Mouse (Mus musculus) adrenal gland, adult 18-20 months (tissue): Measurements from ENCODE around the gene Tnnt3. TPM values are rescaled to one million over a fixed set of nuclear protein-coding genes. Genes with fewer than 3 reads are reported as not detected.

ENCODE experiments used
- DNase-seq, 2 experiments: peaks; one replicate each; pipeline ENCODE4 v3.0.0; 2021 to 2022; ENCODE audit warnings: low spot score in 2 of 2
- long read RNA-seq, 2 experiments: library from polyadenylated mRNA; stranded (forward); transcript quantifications; one replicate each; pipeline ENCODE4 v2.0.0; 2021
- total RNA-seq, 2 experiments: library from RNA; stranded (reverse); gene quantifications; 1 replicate in 1 of 2; 2 replicates in 1 of 2; pipeline ENCODE4 v1.2.3; 2021

Tnnt3 gene
- total RNA-seq: 10 to 100 TPM in 1 of 2 experiments, under 1 TPM in 1; 0.83 to 16.2 TPM
- long read RNA-seq, experiment 1: 0 reads
- long read RNA-seq, experiment 2, partial matches to known transcripts: 1 of 4 reads
- long read RNA-seq, experiment 2, other reads (novel, unspliced or antisense): 3 of 4 reads

DNA sequence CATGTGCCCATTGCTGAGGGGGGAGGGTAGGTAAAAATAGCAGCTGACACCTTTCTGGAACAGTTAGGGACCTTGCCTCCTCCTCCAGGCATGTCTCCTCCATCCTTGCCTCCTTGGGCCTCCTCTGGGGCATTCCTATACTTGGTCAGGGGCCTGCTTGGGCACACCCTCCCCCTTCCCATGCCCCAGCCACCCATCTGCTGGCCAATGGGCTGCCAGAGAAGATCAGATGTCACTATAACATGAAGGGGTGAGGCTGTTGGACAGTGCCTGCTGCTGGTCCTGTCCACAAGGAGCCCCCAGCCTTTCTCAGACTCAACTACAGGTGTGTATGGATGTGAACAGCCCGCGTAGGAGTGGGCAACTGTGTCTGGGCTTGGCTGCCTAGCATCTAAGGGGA is at the start of gene Tnnt3:
Tnnt3 (plus strand) TSS at position 262 of the 400 bp plus-strand sequence.
- no peak for DNase-seq

DNA sequence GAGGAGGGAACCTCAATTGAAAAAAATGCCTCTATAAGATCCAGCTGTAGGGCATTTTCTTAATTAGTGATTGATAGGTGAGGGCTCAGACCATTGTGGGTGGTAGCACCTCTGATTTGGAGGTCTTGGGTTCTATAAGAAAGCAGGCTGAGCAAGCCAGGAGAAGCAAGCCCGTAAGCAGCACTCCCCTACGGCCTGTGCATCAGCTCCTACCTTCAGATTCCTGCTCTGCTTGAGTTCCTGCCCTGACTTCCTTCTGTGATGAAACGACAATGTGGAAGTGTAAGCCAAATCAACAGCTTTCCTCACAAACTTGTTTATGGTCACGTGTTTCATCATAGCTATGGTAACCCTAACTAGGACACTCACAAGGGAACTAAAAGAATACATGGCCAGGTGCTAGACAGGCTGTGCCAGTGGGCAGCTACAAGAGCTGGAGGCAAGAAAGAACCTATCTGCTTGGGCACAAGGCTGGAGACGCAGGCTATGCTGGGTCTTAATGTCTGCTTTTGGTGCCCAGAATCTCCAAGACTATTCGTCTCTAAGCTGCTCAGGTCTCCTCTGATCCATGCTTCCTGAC is 49.5 kb upstream of the Tnnt3 start:
- DNase-seq: no peak

DNA sequence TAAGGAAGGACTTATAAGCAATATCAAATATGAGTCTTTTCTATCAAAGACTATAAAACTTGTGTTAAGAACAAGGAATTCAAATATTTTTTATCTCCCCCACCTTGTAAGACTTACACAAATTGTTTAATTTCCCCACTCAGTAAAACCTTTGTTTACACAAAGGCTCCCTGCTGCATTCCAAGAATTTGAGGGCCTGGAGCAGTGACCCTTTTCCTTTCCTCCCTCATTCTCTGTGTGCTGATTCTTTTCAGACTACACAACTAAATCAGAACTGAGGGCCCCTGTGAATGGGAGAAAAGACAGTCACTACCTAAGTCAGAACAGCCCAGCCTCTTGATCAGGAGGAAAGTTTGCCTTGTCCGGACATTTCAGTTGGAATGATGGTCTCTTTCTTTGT is 43.9 kb upstream of the Tnnt3 start:
- no peak for DNase-seq

DNA sequence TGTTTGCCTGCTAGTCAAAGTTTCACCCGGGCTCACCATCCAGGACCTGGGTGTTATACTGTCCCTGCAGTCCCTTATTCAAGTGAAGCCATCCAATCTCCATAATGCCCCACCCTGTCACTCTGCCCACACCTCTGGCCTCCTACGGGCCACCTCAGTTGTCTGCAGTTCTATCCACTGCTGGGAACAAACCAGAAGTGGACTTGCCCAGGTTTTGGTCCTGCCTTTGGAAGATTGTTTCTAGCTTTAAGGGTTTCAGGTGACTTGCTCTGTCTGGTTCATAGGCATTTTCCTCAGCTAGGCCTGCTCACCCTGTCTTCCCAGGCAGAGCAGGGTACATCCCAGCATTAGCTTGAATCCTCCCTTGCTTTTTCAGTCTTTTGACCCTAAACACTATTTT is 43.4 kb upstream of the Tnnt3 start:
- DNase-seq: no peak

DNA sequence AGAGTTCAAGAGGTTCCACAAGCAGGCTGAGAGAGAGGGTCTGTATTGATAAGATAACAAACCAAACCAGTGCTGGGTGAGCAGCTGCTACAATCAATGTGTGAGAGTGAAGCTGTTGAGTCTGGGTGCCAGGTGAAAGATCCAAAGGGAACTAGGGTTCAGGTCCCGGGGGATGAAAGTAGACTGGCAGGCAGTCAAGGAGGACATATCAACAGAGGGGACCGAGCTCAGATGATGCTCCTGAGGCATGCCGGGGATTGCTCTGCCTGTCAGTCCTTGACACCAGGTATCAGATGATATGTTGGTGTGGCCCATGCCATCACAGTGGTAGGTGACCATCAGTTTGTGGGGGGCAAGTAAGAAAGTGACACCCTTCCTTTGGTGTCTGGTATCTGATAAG is 41.8 kb upstream of the Tnnt3 start:
- DNase-seq: peak in 1 of 2 experiments; percentile 14

DNA sequence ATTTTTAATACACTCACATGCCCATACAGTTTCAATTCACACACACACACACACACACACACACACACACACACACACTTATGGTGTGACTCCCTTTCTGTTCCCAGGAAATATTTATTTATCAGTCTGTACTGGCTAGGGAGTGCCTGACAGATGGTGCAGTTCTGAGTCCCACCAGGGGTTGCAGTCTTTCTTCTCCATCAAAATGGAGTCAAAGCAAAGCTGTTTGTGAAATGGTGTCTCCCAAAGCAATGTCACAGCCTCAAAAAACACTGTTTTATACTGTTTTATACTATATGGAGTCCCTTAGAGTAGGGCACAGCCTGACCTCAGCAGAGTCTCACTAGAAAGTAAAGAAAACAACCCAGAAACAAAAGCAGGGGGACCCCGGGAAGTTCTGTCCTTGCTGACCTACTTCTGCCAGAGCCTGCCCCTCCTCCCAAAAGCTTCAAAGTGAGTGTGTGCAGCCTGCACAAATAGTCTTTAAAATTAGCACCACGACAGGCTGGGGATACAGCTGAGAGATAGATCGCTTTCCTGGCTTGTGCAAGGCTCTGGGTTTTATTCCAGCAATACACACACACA is 41.3 kb upstream of the Tnnt3 start:
- DNase-seq: peak in 1 of 2 experiments; percentile 15

DNA sequence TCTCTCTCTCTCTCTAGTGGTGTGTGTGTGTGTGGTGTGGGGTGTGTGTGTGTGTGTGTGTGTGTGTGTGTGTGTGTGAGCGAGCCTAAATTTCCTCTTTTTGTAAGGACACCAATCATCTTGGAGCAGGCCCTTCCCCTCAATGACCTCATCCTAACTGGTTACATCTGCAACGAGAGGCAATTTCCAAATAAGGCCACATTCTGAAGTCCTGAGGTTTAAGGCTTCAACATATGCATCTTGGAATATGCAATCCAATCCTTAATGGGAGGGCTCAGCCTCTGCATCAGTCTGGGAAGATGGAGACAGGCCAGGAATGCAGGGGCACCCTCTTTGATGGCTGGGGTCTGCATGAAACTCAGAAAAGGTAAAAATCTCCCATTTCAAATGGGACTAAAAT is 40.6 kb upstream of the Tnnt3 start:
- no peak for DNase-seq

DNA sequence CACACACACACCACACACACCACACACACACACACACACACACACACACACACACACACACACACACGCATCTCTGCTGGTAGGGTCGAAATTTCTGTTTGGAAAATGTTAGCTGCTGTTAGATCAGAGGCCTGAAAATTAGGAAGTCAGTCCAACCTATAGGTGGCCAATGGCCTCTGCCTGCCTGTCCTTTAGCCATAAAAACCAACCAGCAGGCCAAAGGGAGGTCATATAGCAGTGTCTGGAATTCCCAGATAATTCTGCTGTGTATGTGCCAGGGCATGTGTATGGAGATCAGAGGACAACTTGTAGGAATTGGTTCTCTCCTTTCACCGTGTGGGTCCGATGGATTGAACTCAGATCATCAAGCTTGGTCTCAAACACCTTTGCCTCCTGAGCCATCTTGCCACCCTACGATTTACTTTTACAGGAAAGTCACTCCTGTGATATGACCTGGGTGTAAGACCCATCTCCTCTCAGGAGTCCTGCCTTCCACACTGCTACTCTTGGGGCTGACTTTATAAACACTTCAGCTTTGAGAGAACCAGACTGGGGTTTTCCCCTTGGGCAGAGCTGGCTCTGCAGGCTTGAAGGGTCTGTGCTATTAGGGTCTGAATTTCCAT is 39.8 kb upstream of the Tnnt3 start:
- no peak for DNase-seq

DNA sequence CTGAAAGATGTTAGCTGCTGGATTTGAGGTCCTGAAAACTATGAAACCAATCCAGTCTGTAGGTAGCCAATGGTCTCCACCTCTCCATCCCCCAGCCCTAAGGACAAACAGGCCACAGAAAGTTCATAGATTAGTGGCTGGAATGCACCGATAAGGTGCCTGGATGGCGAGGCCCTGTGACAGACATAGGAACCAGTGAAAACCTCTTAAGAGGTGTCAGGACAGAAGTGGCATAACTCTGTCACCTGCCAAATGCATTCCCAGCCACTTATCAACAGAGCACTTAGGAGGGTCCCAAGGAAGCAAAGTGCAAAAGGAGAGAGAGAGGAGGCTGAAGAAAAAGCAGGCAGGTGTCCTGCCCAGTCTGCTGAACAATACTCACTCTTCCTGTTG is 39.3 kb upstream of the Tnnt3 start:
- no peak for DNase-seq

DNA sequence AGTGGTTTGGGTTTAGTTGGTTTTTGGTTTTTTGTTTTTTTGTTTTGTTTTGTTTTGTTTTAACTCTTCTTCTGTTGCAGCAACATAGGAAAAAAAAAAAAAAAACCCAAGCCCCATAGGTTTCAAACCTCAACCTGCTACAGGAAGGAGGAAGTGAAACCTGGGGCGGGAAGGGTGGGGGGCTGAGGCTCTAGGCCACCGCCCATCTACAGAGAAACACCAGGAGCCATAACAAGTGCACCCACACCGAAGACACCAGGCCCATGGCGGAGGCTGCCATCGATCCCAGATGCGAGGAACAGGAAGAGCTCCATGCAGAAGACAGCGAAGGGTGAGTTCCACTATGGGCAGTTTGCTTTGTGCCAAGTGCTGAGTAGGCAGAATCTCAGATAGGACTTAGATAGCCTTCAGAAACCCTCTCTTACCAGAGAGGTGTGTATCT is 38.0 kb upstream of the Tnnt3 start, which contains the start of gene Lsp1:
Lsp1 (plus strand) TSS at position 174 of the 442 bp plus-strand sequence.
- DNase-seq: no peak

DNA sequence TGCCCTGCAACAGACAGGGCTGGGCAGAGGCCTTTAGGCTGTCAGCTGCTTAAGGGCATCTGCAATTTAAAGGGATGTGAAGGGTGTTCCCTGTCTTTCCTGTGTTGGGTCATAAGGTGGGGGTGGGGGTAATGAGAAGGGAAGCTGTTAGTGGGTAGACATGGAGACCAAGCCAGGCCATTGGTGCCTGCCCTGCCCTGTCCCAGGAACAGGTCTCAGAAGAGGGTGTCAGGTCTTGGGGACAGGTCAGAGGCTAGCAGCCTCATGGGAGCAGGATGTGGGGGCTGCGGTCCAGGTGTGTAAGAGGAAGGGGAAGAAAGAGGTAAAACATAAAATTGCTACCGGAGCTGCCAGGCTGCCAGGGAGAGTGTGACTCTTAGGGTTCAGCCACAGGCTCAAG is 37.2 kb upstream of the Tnnt3 start:
- DNase-seq: peak in 1 of 2 experiments; percentile 12

DNA sequence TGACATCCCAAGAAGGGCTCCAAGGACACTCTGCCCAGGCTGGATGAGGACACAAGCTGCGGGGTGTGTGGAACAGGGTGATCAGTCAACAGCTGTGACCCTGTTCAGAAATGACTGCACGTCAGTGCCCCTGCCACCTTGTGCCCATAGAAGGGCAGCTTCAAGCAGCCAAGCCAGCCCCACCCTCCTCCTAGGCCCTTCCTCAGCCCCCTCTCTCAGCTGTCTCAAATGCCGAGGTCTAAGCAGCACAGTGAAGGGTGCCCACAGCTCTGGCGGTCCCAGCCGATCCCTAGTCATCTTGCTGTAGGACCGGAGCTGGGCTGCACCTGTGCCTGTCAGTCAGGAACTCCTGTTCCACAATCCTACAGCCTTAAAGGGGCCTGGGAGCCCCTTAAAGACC is 36.4 kb upstream of the Tnnt3 start:
- DNase-seq: peak in 1 of 2 experiments; percentile 18

DNA sequence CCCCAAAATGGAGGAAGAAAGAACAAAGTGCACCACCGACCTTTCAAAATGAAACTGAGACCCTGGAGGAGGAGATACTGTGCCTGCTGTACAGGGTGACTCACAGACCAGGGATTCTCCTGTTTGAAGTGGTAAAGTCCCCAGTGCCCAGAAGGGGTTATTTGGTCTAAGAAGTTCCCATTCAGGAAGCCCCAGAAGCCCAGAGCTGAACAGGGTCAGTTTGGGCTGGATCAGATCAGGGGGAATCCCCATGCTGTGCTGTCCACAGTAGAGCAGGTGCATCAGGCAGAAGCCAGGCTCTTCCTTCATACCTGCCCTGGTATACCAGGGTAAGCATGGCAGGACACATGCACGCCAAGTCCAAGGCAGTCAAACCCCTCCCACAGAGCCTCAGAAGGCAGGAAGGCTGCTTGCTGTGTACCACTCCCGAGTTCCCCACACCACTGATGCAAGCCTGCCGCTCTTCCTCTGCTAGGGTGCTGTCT is 36.0 kb upstream of the Tnnt3 start:
- peak in 1 of 2 experiments; percentile 18 for DNase-seq

DNA sequence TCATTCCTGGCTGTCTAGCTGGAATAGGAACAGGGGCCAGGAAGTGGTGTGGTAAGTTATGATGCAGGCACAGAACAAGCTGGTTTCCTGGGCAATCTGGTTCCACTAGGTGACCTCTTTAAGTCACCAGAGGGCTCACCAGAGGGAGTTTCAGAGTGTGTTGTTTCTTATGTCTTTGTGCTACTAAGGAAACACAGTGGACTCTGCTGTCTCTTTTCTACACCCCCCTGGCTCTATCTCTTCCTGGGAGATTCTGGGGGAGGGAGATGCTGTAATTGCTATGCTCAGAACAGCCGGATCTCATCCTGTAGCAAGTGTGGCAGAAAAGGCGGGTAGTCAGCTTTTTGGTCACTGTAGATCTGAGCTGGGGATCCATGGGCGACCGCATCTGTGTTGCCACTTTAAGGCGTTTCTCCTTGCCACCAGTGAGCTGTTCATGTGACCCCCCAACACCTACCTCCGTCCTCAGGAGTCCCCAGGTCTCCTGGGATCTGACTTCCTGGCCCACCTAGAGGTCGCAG is 28.4 kb upstream of the Tnnt3 start:
- DNase-seq: no peak

DNA sequence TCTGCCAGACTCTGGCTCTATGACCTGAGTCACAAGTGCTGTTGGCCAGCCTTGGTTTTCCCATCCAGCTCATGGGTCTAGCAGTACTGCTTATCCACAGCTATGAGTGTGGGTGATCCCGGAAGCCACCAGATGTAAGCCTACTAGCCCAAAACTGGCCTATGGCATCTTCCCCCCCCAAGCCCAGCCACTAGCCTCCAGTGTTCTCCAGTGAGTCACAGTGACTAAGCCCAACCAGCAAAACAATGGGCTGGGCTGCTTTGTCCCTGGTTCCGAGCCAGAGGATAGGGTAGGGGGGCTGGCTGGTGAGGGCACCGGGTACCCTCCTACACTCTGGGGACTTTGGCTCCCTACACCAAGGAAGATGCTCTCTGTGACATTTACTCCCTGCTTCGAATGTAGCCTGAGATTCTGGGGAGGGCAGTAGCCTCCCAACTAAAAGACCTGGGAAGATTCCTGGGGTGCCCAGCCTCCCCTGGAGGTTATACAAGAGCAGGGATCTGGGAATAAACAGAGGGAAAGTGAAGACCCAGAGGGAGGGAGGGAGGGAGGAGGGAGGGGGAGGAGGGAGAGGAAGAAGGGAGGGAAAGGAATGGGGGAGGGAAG is 27.7 kb upstream of the Tnnt3 start:
- DNase-seq: peak in 1 of 2 experiments; percentile 18

DNA sequence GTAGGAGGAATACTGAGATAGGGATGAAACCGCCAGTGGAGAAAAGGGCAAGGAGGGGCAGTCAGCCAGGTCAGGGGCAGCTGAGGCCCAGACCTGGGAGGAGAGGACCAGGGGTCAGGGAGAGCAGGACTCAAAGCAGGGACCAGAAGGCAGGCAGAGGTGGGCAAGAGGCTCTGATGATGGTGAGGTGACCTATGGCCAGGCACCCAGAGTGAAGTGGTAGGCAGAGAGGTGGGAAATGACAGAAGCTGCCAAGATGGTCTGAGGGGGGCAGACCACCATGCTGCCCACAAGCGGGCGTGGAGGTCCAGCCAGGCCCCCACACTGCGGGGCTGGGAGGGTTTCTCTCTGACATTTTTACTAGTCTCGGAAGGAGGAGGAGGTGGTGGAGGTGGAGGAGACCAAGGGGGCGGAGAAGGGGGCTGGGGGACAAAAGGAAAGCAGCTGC is 27.2 kb upstream of the Tnnt3 start:
- peak in 1 of 2 experiments; percentile 16 for DNase-seq

DNA sequence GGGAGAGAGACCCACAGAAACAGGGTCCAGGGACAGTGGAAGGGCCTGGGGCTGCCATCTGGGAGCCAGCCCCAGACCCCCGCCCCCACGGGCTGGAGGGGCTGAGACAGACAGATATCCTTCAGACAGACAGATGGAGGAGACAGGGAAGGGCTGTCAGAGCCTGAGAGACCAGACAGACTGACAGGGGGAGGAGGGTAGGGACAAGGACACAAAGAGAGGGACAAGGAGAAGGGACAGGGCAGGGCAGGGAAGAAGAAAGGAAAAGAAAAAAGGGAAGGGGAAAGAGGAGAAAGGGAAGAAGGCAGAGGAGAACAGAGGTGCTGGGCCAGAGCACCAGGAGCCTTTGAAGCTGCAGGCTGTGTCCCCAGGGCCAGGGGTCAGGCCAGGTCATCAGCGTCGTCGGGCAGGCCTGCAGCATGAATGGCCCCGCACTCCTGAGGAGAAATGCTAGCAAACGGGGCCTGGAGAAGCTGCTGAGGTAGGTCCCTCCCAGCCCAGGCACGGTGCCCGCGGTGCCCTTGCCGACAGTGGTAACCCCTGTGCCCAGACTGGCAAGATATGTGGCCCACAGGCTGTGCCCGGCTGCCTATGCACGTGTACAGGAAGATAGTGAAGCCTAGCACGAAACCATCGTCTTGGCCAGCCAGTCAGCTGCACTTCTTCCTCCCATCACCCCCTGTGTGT is 26.6 kb upstream of the Tnnt3 start:
- DNase-seq: peak in 1 of 2 experiments; percentile 20

DNA sequence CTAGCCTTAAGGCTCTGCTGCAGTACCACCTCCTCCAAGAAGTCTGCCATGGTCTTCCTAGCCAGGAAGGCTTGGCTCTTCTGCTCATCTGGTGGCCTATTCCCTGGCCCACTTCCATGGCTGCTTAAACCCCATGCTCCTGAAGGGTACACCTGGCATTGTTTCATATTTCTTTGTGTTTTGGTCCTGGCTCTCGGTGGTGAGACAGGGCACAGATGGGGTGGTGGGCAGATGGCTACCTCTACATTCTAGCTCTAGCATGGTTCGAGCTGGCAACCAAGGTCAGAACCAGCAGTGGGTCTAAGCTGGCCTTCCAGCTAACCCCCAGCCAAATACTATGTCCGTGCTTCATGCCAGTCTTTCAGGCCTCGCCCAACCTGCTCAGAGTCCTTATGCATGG is 25.7 kb upstream of the Tnnt3 start:
- peak in 1 of 2 experiments; percentile 6 for DNase-seq

DNA sequence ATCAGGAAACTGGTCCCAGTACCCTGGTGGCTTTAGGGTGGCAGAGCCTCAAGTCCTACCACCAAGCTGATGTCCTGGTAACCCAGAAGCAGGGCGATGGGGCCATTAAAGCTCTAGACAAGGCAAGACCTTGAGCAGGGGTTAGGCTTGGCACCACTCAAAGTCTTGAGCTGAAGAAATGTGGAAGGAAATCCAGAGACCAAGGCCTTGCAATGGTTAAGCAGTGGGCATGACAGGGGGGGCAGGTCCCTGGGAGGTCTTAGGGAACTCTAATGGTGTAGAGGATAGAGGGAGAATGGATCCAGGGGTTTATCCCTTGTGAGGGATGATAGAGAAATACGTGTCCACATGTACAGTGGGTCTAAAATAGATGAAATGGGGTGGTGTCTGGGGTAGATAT is 25.2 kb upstream of the Tnnt3 start:
- peak in 1 of 2 experiments; percentile 3 for DNase-seq

DNA sequence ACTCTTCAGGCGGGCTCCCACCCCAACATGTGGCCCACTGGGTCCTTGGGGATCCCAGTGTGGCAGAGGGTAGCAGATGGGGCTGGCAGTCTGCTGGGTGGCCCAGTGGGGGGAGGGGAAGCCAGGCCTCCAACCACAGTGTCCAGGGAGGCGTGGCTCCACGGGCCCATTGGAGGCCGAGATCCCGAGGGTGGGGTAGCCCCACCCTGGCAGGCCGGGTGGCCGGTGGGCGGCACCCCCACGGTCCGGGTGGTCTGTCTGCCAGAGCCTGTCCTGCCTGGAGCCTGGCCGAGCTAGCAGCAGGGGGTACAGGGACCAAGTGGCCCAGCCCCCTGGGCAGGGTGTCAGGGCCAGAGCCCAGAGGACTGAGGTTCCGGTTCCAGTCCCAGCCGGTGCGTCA is 23.8 kb upstream of the Tnnt3 start:
- DNase-seq: peak in 1 of 2 experiments; percentile 22

DNA sequence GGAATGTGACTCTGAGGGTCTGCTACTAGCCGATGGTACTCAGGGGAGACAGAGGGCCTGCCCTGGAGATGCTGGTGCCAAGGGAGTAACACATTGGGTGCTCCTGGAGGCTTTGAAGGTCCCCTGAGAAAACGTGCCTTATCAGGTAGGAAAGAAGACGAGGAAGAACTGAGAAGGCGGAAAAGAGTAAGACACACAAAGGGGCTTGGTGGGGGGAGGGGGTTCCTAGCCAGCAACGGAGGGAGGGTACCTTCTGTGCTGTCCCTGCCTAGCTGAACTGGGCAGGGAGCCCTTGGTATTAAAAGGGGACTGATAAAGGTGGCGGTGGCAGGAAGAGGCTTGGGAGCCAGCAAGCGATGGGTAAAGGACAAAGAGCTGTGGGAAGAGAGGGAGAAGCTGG is 23.0 kb upstream of the Tnnt3 start:
- peak in 1 of 2 experiments; percentile 9 for DNase-seq
